Mouse (Mus musculus): ENCODE measurements around the gene Foxo6. TPM values are rescaled to one million over a fixed set of nuclear protein-coding genes. Genes with fewer than 3 reads are reported as not detected.

The Foxo6 gene
- polyA plus RNA-seq, 1 experiment from 2014 or later, result 0.15 TPM

- Histone ChIP-seq H3K4me1 (ENCODE audit: insufficient read depth, low read length) (no peaks in the 10 kb centered on the region), H3K36me3 (ENCODE audit: insufficient read depth, low read length) (no peaks in the 10 kb centered on the region), H3K9me3 (ENCODE audit: low read length) (no peaks in the 10 kb centered on the region), H3K27ac (ENCODE audit: low read length) (no peak overlapping the region), H3K9ac (replicated peaks; ENCODE audit: low read length) (no peak overlapping the region), H3K4me2 (replicated peaks; ENCODE audit: low read depth, low read length) (no peak overlapping the region), H3K4me3 (ENCODE audit: low read length) (no peak overlapping the region), H3K27me3 (ENCODE audit: insufficient read depth, low read length) (no peaks in the 10 kb centered on the region)
- 55% methylated on average over 6 of the region's 6 CpGs for WGBS
- no peak for ATAC-seq (ENCODE audit: low FRiP score, low TSS enrichment)
Observed at GRCm38 (mm10) chr4:120221708-120222107, 65.4 kb downstream of the Foxo6 start.

DNA sequence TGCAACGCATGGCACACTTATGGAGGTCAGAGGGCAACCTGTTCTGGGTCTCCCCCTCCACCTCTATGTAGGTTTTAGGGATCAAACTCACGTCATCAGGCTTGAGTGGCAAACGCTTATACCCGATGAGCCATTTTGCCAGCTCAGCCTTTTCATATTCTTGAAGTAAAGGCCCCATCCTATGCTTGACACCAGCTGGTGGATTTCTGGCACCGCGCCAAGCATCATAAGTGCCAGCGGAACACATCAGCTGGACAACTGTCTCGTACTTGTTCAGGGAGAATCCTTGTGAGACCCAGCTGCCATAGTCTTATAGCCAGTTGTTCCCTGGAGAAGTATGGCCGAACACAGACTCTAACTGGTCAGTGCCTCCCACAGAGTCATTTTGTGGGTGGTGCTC lies 68.3 kb downstream of the Foxo6 start:
- no peaks in the 10 kb centered on the region for H3K4me1 ChIP-seq (ENCODE audit: insufficient read depth, low read length)
- H3K9me3 ChIP-seq (ENCODE audit: low read length), result no peaks in the 10 kb centered on the region
- H3K4me2 ChIP-seq (replicated peaks; ENCODE audit: low read depth, low read length), result no peak overlapping the region
- no peaks in the 10 kb centered on the region for H3K27me3 ChIP-seq (ENCODE audit: insufficient read depth, low read length)
- H3K36me3 ChIP-seq (ENCODE audit: insufficient read depth, low read length), result no peaks in the 10 kb centered on the region
- 77% methylated on average over 9 of the region's 9 CpGs for WGBS
- ATAC-seq (ENCODE audit: low FRiP score, low TSS enrichment), result no peak
- no peak overlapping the region for H3K4me3 ChIP-seq (ENCODE audit: low read length)
- no peak overlapping the region for H3K27ac ChIP-seq (ENCODE audit: low read length)
- no peak overlapping the region for H3K9ac ChIP-seq (replicated peaks; ENCODE audit: low read length)

Other genes with a start within 250 kb of the Foxo6 start
- gene AL607142.1, start 222.4 kb downstream of the Foxo6 start, polyA plus RNA-seq (2015; fragmentation: Nextera tagmentation; extraction: Ambion mirVana), result not detected in 2 replicates
- 0.10 TPM in 1 of 2 replicates, not detected in the other for gene Edn2, start 126.1 kb downstream of the Foxo6 start, polyA plus RNA-seq (2015; fragmentation: Nextera tagmentation; extraction: Ambion mirVana)
- gene Scmh1, start 117.9 kb upstream of the Foxo6 start, polyA plus RNA-seq (2015; fragmentation: Nextera tagmentation; extraction: Ambion mirVana), result 38.0 and 46.7 TPM in 2 replicates
- gene Slfnl1, start 244.9 kb upstream of the Foxo6 start, polyA plus RNA-seq (2015; fragmentation: Nextera tagmentation; extraction: Ambion mirVana), result not detected in 2 replicates